Mouse (Mus musculus): ENCODE results near the gene Crcp. TPM values are rescaled to one million over a fixed set of nuclear protein-coding genes. Genes with fewer than 3 reads are reported as not detected.
"Not testable (repeated sequence)": the region's sequence is repeated elsewhere in the genome, so short reads cannot be mapped to it uniquely, and the experiment has no call there.

The Crcp gene
- polyA plus RNA-seq, 1 experiment from 2014 or later, result 53.3 TPM

DNA sequence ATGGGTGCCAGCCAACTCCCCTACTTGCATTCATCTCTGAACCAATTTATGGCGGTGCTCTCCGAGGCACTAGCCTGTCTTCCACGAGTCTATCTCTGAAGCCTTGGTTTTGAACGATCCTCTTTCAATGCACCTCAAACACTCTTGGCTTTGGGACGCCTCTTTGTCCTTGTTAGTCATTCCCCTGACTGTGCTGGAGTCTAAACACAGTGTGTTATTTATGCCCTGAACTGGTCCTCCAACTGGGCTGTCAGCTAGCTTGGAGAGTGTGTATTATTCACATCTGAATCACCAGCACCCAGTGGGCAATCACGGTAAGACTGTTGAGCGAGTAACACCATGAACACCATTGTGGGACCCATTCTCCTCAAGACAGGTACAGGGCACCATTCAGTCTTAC lies 1.4 kb upstream of the Crcp start:
- H3K4me3 ChIP-seq, result no peak overlapping the region
- 86% methylated on average over 7 of the region's 7 CpGs for WGBS
- ATAC-seq (ENCODE audit: low FRiP score), result no peak

DNA sequence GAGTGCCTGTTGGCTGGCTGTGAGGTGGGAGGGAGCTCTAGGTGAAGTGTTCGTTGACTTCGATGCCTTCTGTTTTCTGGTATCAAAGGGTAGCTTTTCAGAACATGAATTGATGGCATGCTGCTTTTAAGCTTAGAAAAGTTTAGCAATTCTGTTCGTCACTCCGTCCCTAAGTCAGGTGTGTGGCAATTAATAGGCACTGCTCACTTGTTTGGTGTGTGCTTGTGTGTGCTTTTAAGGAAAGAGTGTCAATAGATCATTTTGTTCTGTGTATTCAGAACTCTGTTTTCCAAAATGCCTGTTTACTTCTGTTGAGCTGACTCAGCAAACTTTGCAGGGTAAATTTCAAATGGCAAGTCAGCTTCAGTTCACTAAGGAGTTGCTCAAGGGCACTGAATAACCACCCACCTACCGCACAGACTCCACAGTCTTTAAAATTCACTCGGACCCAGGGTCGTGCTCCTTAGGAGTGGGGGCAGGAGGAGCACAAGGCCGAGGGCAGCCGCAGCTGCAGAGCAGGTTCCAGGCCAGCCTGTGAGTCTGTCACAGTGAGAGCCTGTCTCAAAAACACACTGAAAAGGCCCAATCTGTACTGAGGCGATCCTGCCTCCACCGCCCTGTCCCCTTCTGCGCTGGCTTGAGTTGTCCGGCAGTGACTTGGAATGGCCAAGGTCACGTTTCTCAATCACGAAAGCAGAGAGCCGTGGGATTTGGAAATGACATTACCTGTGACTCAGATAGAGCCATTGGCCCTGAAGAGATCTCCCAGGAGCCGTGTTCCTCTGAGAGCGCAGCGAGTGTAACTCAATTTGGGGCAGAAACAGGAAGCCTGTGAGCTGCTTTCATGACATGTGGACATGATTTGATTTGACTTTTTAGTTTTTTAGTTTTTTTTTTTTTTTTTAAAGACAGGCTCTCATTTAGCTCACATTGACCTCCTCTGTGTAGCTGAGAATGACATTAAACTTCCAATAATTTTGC lies 2.6 kb downstream of the Crcp start:
- peaks cover 9% of the 10 kb centered on the region; the same call in 1 of the 2 replicates for H3K36me3 ChIP-seq
- no peaks in the 10 kb centered on the region for H3K9me3 ChIP-seq (replicated peaks)
- H3K27me3 ChIP-seq, result no peaks in the 10 kb centered on the region
- H3K9ac ChIP-seq, result no peak overlapping the region
- 92% methylated on average over 19 of the region's 19 CpGs for WGBS
- H3K4me2 ChIP-seq (replicated peaks), result no peak overlapping the region
- H3K27ac ChIP-seq, result no peak overlapping the region
- no peak for ATAC-seq (ENCODE audit: low FRiP score)
- no peak overlapping the region for H3K4me3 ChIP-seq
- H3K4me1 ChIP-seq, result peaks cover 9% of the 10 kb centered on the region

More for the DNA sequence above, 1.4 kb upstream of the Crcp start:
- Histone ChIP-seq H3K9ac (no peak overlapping the region), H3K36me3 (no peaks in the 10 kb centered on the region), H3K9me3 (replicated peaks) (no peaks in the 10 kb centered on the region), H3K27ac (no peak overlapping the region), H3K4me1 (peaks cover 17% of the 10 kb centered on the region), H3K27me3 (no peaks in the 10 kb centered on the region), H3K4me2 (replicated peaks) (no peak overlapping the region)

DNA sequence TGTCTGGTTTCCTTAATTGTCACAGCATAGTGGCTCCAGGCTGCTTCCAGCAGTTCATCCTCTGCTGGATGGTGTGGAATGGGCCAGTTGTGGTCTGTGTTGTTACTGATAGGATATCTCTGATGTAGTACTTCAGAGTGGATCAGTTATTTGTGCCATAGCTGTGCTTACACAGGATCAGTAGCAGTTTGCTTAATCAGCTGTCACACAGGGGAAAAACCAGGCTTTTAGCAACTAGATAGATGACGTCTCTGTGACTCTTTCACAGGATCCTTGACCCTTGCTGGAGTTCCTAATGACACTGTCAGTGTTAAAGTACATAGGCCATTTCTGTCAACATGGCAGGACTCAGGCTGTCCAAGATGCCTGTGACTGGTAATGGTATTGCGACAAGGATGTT lies 4.8 kb downstream of the Crcp start:
- H3K27ac ChIP-seq, result no peak overlapping the region
- no peak overlapping the region for H3K4me3 ChIP-seq
- H3K9ac ChIP-seq, result no peak overlapping the region
- peaks cover 20% of the 10 kb centered on the region for H3K36me3 ChIP-seq
- H3K4me1 ChIP-seq, result peaks cover 9% of the 10 kb centered on the region
- no peak overlapping the region for H3K4me2 ChIP-seq (replicated peaks)
- no peaks in the 10 kb centered on the region for H3K9me3 ChIP-seq (replicated peaks)
- no peak for ATAC-seq (ENCODE audit: low FRiP score)
- H3K27me3 ChIP-seq, result no peaks in the 10 kb centered on the region
- 85% methylated on average over 2 of the region's 2 CpGs for WGBS

DNA sequence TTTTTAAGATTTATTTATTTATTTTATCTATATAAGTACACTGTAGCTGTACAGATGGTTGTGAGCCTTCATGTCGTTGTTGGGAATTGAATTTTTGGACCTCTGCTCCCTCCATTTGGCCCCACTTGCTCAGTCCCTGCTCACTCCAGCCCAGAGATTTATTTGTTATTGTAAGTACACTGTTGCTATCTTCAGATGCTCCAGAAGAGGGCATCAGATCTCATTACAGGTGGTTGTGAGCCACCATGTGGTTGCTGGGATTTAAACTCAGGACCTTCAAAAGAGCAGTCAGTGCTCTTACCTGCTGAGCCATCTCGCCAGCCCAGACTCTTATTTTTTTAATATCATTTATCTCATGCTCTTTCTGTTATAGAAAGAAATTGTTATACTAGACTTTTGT lies 7.2 kb downstream of the Crcp start:
- H3K27me3 ChIP-seq; H3K4me1 ChIP-seq; H3K27ac ChIP-seq; H3K9ac ChIP-seq; ATAC-seq (ENCODE audit: low FRiP score); H3K4me3 ChIP-seq; H3K4me2 ChIP-seq (replicated peaks); H3K9me3 ChIP-seq (replicated peaks): not testable (repeated sequence)
- WGBS, result 60% methylated on average over 2 of the region's 2 CpGs
- H3K36me3 ChIP-seq, result peaks cover 38% of the 10 kb centered on the region

DNA sequence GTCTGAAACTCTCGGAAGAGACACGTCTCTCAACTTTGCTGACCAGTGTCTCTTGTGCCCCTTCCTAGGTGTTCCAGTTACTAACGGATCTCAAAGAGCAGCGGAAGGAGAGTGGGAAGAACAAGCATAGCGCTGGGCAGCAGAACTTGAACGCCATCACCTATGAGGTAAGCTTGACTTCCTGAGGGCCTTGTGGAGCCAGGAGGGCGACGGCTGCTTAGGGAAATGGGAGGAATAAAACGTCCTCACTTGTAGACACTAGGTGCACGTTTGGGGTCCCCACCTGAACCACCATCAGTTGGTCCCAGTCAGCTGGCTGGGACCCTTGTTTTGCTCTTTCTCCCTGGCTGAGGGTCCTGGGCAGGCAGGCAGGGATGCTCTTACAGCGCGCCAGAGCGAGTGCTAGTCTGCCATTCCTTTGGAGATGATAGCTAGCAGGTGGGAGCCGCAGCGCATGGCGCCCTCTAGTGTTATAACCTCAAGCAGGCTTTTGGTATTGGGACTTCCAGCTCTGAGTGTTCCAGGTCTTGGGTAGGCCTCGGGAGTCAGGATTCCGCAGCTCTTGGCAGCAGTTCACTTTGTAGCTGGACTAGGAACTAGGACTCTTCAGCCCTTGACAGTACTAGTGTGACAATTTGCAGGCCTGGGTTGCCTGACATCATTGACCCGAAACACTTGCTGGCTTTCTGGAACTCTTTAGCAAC lies 8.8 kb downstream of the Crcp start:
- Histone ChIP-seq H3K9ac (no peak overlapping the region), H3K9me3 (replicated peaks) (no peaks in the 10 kb centered on the region), H3K4me2 (replicated peaks) (no peak overlapping the region), H3K4me3 (no peak overlapping the region), H3K27ac (no peak overlapping the region), H3K4me1 (no peaks in the 10 kb centered on the region), H3K27me3 (no peaks in the 10 kb centered on the region), H3K36me3 (peaks cover 53% of the 10 kb centered on the region)
- WGBS, result 66% methylated on average over 19 of the region's 19 CpGs
- ATAC-seq (ENCODE audit: low FRiP score), result no peak

DNA sequence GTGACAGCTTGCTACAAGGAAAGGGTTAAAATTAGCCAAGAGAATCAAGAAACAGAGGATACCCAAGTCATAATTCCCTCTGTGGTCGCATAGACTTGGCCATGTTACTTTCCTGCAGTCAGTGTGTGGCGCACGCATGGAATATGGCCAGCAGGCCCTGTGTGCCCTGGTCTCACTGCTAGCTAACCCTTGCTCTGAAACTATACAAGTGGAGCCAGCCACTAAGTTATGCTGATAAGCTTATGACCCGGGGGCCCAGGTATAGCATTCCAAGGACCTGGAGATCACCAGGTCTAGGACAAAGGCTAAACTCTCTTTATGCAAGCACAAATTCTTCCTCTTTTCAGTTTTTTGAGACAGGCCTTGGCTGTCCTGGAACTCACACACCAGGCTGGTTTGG lies 11.7 kb downstream of the Crcp start:
- Histone ChIP-seq H3K27ac (no peak overlapping the region), H3K9me3 (replicated peaks) (no peaks in the 10 kb centered on the region), H3K36me3 (peaks cover 66% of the 10 kb centered on the region), H3K4me3 (no peak overlapping the region), H3K4me2 (replicated peaks) (no peak overlapping the region), H3K9ac (no peak overlapping the region), H3K27me3 (no peaks in the 10 kb centered on the region), H3K4me1 (no peaks in the 10 kb centered on the region)
- 95% methylated on average over 4 of the region's 4 CpGs for WGBS
- ATAC-seq (ENCODE audit: low FRiP score), result no peak

DNA sequence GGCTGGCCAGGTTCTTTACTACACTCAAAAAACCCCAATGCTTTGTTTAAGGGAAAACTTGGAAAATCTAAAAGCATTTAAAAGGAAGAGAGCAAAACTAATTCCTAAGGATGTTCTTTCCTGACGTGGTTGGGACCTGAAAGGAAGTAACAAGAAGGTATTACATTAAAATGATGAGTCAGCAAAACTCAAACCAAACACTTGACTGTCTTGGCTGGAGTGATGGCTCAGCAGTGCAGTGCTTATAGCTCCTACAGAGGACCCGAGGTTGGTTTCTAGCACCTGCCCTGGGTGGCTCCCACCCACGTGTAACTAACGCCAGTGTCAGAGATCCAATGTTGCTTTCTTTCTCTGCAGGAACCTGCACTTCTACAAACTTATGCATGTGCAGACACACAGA lies 12.2 kb downstream of the Crcp start:
- Histone ChIP-seq H3K27ac (no peak overlapping the region), H3K4me3 (no peak overlapping the region), H3K27me3 (no peaks in the 10 kb centered on the region), H3K9me3 (replicated peaks) (no peaks in the 10 kb centered on the region), H3K36me3 (peaks cover 68% of the 10 kb centered on the region), H3K4me2 (replicated peaks) (no peak overlapping the region), H3K4me1 (no peaks in the 10 kb centered on the region), H3K9ac (no peak overlapping the region)
- WGBS, result 91% methylated on average over 4 of the region's 4 CpGs
- no peak for ATAC-seq (ENCODE audit: low FRiP score)

DNA sequence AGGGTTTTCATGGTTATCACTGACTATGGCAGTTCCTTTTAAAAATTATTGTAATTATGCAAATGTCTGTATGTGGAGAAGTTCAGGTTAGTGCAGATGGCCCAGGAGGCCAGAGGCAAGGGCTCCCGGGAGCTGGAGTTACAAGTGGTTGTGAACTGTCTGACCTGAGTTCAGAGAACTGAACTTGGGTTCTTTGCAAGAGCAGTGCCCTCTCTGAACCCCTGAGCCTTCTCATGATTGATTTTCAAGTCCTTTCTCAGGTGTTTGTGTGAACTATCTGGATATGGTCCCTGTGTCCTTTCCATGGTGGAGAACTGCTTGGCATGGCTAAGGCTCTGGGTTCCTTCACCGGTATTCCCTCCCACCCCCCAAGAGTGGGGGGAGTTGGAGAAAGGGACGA lies 14.7 kb downstream of the Crcp start:
- Histone ChIP-seq H3K27ac (no peak overlapping the region), H3K4me3 (no peak overlapping the region), H3K27me3 (no peaks in the 10 kb centered on the region), H3K4me2 (replicated peaks) (no peak overlapping the region), H3K9ac (no peak overlapping the region), H3K4me1 (no peaks in the 10 kb centered on the region), H3K9me3 (replicated peaks) (no peaks in the 10 kb centered on the region), H3K36me3 (peaks cover 75% of the 10 kb centered on the region)
- ATAC-seq (ENCODE audit: low FRiP score), result no peak
- 94% methylated on average over 3 of the region's 3 CpGs for WGBS

DNA sequence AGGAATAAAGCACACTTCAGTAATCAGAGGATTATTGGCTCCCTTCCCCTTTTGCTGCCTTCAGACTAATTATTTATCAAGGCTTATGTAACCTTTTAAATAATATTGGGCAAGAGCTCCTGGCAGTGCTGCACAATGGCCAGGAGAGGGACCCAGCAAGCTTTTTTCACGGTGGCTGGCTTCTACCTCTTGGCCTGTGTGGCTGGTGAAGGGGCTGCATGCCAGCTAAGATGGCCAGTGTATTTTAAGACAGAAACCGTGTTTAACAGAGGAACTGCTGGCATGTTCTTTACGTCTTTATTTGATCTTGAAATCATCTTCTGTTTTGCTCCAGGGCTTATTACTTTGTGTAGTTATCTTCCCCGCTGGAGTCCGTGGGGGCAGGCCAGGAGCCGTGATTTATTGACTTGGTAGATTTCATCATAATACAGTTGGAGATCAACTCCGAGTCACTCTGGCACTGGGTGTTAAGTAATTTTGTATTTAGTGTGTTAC lies 15.2 kb downstream of the Crcp start:
- Histone ChIP-seq H3K36me3 (peaks cover 80% of the 10 kb centered on the region), H3K9me3 (replicated peaks) (no peaks in the 10 kb centered on the region), H3K27ac (no peak overlapping the region), H3K4me3 (no peak overlapping the region), H3K27me3 (no peaks in the 10 kb centered on the region), H3K9ac (no peak overlapping the region), H3K4me2 (replicated peaks) (no peak overlapping the region), H3K4me1 (no peaks in the 10 kb centered on the region)
- ATAC-seq (ENCODE audit: low FRiP score), result no peak
- WGBS, result 86% methylated on average over 7 of the region's 7 CpGs

DNA sequence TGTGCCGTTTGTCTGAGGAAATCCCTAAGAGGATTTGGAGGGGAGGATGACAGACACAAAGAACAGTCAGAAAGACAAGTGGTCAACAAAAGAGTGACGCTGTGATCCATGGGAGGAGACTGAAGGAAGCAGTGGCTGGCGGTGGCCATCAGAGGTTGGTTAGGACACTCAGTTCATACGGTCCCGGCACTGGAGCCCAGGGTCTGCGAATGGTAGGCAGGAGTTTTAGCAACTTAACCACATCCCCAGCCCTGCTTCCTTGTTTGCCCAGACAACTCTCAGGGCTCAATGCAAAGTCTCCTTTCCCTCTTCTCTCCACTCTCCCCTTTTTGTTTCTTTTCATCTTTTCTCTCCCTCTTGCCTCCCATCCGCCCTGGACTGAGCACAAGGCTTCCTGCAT lies 17.0 kb downstream of the Crcp start:
- no peak overlapping the region for H3K4me2 ChIP-seq (replicated peaks)
- no peak for ATAC-seq (ENCODE audit: low FRiP score)
- 89% methylated on average over 7 of the region's 7 CpGs for WGBS
- H3K4me3 ChIP-seq, result no peak overlapping the region
- no peak overlapping the region for H3K9ac ChIP-seq
- no peaks in the 10 kb centered on the region for H3K9me3 ChIP-seq (replicated peaks)
- H3K27me3 ChIP-seq, result no peaks in the 10 kb centered on the region
- no peaks in the 10 kb centered on the region for H3K4me1 ChIP-seq
- H3K27ac ChIP-seq, result no peak overlapping the region
- peaks cover 72% of the 10 kb centered on the region for H3K36me3 ChIP-seq

DNA sequence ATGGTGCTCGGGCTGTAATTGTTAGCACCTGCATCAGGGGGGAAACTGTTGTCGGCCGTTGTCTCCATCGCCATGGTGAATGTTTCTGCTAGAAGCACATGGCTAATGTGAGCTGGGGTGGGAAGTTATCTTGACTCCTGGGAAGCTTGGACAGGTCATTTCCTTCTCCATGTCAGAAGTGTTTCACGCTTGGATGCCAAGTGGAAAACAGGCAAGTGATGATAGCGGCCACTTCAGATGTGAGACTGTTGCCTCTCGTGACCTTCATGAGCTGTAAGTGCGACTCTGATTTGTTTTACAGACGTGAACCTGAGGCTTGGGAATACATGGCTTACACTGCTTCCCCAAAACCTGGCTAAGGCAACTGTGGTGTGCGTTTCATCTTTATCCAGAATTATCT lies 17.5 kb downstream of the Crcp start:
- Histone ChIP-seq H3K36me3 (peaks cover 73% of the 10 kb centered on the region), H3K9me3 (replicated peaks) (no peaks in the 10 kb centered on the region), H3K27me3 (no peaks in the 10 kb centered on the region), H3K4me1 (no peaks in the 10 kb centered on the region), H3K4me2 (replicated peaks) (no peak overlapping the region), H3K27ac (no peak overlapping the region), H3K9ac (no peak overlapping the region), H3K4me3 (no peak overlapping the region)
- ATAC-seq (ENCODE audit: low FRiP score), result no peak
- WGBS, result 86% methylated on average over 10 of the region's 10 CpGs

DNA sequence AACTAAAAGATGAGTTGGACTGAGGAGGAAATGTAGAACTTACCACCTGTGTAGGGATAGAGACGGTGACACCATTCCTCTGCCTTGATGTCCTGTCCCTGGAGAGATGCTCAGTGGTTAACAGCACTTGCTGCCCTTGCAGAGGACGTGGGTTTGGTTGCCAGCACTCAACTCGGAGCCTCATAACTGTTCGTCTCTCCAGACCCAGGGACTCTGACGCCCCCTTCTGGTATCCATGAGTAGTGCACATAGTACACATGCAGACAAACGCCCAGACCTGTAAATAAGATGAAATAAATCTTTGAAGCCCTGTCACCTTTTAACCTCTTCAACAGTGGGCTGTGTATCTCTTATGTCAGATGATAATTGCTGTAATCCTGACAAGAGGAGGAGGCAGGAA lies 17.9 kb downstream of the Crcp start:
- Histone ChIP-seq H3K4me1 (no peaks in the 10 kb centered on the region), H3K27me3 (no peaks in the 10 kb centered on the region), H3K4me2 (replicated peaks) (no peak overlapping the region), H3K9ac (no peak overlapping the region), H3K36me3 (peaks cover 70% of the 10 kb centered on the region), H3K9me3 (replicated peaks) (no peaks in the 10 kb centered on the region), H3K4me3 (no peak overlapping the region), H3K27ac (no peak overlapping the region)
- no peak for ATAC-seq (ENCODE audit: low FRiP score)
- 86% methylated on average over 6 of the region's 6 CpGs for WGBS
